Mouse (Mus musculus): Measurements from ENCODE around the gene Vav3. TPM values are rescaled to one million over a fixed set of nuclear protein-coding genes. Genes with fewer than 3 reads are reported as not detected.

Vav3 gene
- polyA plus RNA-seq, 1 experiment, result 1.7 TPM

DNA sequence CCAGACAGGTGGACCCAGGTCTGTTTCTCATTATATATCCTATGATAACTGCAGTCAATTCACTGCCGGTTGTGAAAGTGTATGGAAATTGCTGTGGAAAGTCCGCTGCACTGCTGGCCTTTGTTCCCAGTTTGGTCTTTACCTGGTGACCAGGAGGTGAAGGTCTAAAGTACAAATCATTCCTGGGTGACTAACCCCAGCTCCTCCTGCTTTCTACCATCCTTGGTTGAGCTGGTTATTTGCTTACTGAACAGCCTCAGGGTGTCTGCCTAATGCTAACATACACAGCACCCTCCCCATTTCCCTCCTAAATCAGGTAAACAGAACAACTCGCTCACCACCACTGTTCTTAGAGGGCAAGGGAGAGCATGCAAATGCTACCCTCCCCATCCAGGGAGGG lies 237.9 kb downstream of the Vav3 start:
- no peaks in the 10 kb centered on the region for H3K4me1 ChIP-seq (ENCODE audit: control insufficient read depth, insufficient read depth, insufficient read length)
- TF ChIP-seq POLR2A (IDR thresholded peaks at IDR 0.05; ENCODE audit: low read depth, low read length) (no peak), CTCF (IDR thresholded peaks at IDR 0.05; ENCODE audit: extremely low read depth, insufficient read depth, insufficient read length, insufficient replicate concordance) (no peak)
- no peaks in the 10 kb centered on the region for H3K27me3 ChIP-seq (ENCODE audit: control insufficient read depth, insufficient read depth, low read length)
- 94% methylated on average over 3 of the region's 3 CpGs for WGBS
- H3K36me3 ChIP-seq (ENCODE audit: control insufficient read depth, insufficient read depth, low read length), result no peaks in the 10 kb centered on the region
- no peak for DNase-seq (ENCODE audit: low read depth in 1 of 2, low spot score in 2 of 2)
- no peak overlapping the region for H3K27ac ChIP-seq (ENCODE audit: insufficient read depth, low read length)
- H3K4me3 ChIP-seq (ENCODE audit: extremely low read depth, insufficient read depth, insufficient read length), result no peak overlapping the region

- TF ChIP-seq POLR2A (IDR thresholded peaks at IDR 0.05; ENCODE audit: low read depth, low read length), result no peak
- TF ChIP-seq CTCF (IDR thresholded peaks at IDR 0.05; ENCODE audit: extremely low read depth, insufficient read depth, insufficient read length, insufficient replicate concordance), result no peak
- Histone ChIP-seq H3K27ac (ENCODE audit: insufficient read depth, low read length) (no peak overlapping the region), H3K4me1 (ENCODE audit: control insufficient read depth, insufficient read depth, insufficient read length) (no peaks in the 10 kb centered on the region), H3K27me3 (ENCODE audit: control insufficient read depth, insufficient read depth, low read length) (no peaks in the 10 kb centered on the region), H3K36me3 (ENCODE audit: control insufficient read depth, insufficient read depth, low read length) (no peaks in the 10 kb centered on the region), H3K4me3 (ENCODE audit: extremely low read depth, insufficient read depth, insufficient read length) (no peak overlapping the region)
- no peak for DNase-seq (ENCODE audit: low read depth in 1 of 2, low spot score in 2 of 2)
- WGBS, result 92% methylated on average over 7 of the region's 7 CpGs
Measured at GRCm38 (mm10) chr3:109578983-109579382, 238.5 kb downstream of the Vav3 start.

- TF ChIP-seq POLR2A (IDR thresholded peaks at IDR 0.05; ENCODE audit: low read depth, low read length) (no peak), CTCF (IDR thresholded peaks at IDR 0.05; ENCODE audit: extremely low read depth, insufficient read depth, insufficient read length, insufficient replicate concordance) (no peak)
- H3K4me3 ChIP-seq (ENCODE audit: extremely low read depth, insufficient read depth, insufficient read length), result no peak overlapping the region
- no peak overlapping the region for H3K27ac ChIP-seq (ENCODE audit: insufficient read depth, low read length)
- no peaks in the 10 kb centered on the region for H3K27me3 ChIP-seq (ENCODE audit: control insufficient read depth, insufficient read depth, low read length)
- H3K36me3 ChIP-seq (ENCODE audit: control insufficient read depth, insufficient read depth, low read length), result no peaks in the 10 kb centered on the region
- DNase-seq (ENCODE audit: low read depth in 1 of 2, low spot score in 2 of 2), result no peak
- H3K4me1 ChIP-seq (ENCODE audit: control insufficient read depth, insufficient read depth, insufficient read length), result no peaks in the 10 kb centered on the region
Measured at GRCm38 (mm10) chr3:109585946-109586345, 245.5 kb downstream of the Vav3 start.

DNA sequence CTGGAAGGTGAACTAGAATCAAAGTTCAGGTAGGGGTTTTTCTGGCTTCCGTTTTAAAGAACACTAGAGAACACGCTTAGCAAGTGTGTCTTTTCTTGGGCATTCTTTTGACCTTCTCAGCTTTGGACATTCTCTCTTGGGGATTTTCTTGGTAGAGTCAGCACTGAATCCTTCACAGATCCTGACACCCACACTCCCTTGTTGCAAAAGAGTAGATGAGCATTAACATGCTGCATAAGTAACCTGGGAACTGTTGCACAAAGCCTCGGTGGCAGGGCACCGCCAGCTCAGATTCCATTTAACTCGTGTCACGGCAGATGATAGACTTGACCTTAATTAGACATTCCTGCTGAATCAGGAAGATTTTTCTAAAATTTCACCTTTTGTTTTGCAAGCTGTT lies 252.5 kb downstream of the Vav3 start:
- Histone ChIP-seq H3K4me3 (ENCODE audit: extremely low read depth, insufficient read depth, insufficient read length) (no peak overlapping the region), H3K27ac (ENCODE audit: insufficient read depth, low read length) (no peak overlapping the region), H3K27me3 (ENCODE audit: control insufficient read depth, insufficient read depth, low read length) (no peaks in the 10 kb centered on the region), H3K4me1 (ENCODE audit: control insufficient read depth, insufficient read depth, insufficient read length) (no peaks in the 10 kb centered on the region), H3K36me3 (ENCODE audit: control insufficient read depth, insufficient read depth, low read length) (no peaks in the 10 kb centered on the region)
- no peak for DNase-seq (ENCODE audit: low read depth in 1 of 2, low spot score in 2 of 2)
- TF ChIP-seq CTCF (IDR thresholded peaks at IDR 0.05; ENCODE audit: extremely low read depth, insufficient read depth, insufficient read length, insufficient replicate concordance) (no peak), POLR2A (IDR thresholded peaks at IDR 0.05; ENCODE audit: low read depth, low read length) (no peak)
- 92% methylated on average over 6 of the region's 6 CpGs for WGBS

- H3K36me3 ChIP-seq (ENCODE audit: control insufficient read depth, insufficient read depth, low read length), result no peaks in the 10 kb centered on the region
- H3K27me3 ChIP-seq (ENCODE audit: control insufficient read depth, insufficient read depth, low read length), result no peaks in the 10 kb centered on the region
- DNase-seq (ENCODE audit: low read depth in 1 of 2, low spot score in 2 of 2), result no peak
- no peak for TF ChIP-seq POLR2A (IDR thresholded peaks at IDR 0.05; ENCODE audit: low read depth, low read length)
- no peak for TF ChIP-seq CTCF (IDR thresholded peaks at IDR 0.05; ENCODE audit: extremely low read depth, insufficient read depth, insufficient read length, insufficient replicate concordance)
- WGBS, result 90% methylated on average over 3 of the region's 3 CpGs
- H3K4me1 ChIP-seq (ENCODE audit: control insufficient read depth, insufficient read depth, insufficient read length), result no peaks in the 10 kb centered on the region
- H3K4me3 ChIP-seq (ENCODE audit: extremely low read depth, insufficient read depth, insufficient read length), result no peak overlapping the region
- no peak overlapping the region for H3K27ac ChIP-seq (ENCODE audit: insufficient read depth, low read length)
Measured at GRCm38 (mm10) chr3:109596084-109596483, 255.6 kb downstream of the Vav3 start.

- Histone ChIP-seq H3K27ac (ENCODE audit: insufficient read depth, low read length) (no peak overlapping the region), H3K4me1 (ENCODE audit: control insufficient read depth, insufficient read depth, insufficient read length) (no peaks in the 10 kb centered on the region), H3K36me3 (ENCODE audit: control insufficient read depth, insufficient read depth, low read length) (no peaks in the 10 kb centered on the region), H3K4me3 (ENCODE audit: extremely low read depth, insufficient read depth, insufficient read length) (no peak overlapping the region), H3K27me3 (ENCODE audit: control insufficient read depth, insufficient read depth, low read length) (no peaks in the 10 kb centered on the region)
- TF ChIP-seq POLR2A (IDR thresholded peaks at IDR 0.05; ENCODE audit: low read depth, low read length) (no peak), CTCF (IDR thresholded peaks at IDR 0.05; ENCODE audit: extremely low read depth, insufficient read depth, insufficient read length, insufficient replicate concordance) (no peak)
- no peak for DNase-seq (ENCODE audit: low read depth in 1 of 2, low spot score in 2 of 2)
- 90% methylated on average over 4 of the region's 4 CpGs for WGBS
Measured at GRCm38 (mm10) chr3:109600699-109601451, 260.4 kb downstream of the Vav3 start.

- H3K27me3 ChIP-seq (ENCODE audit: control insufficient read depth, insufficient read depth, low read length), result no peaks in the 10 kb centered on the region
- H3K27ac ChIP-seq (ENCODE audit: insufficient read depth, low read length), result no peak overlapping the region
- 91% methylated on average over 1 of the region's 1 CpGs for WGBS
- H3K36me3 ChIP-seq (ENCODE audit: control insufficient read depth, insufficient read depth, low read length), result no peaks in the 10 kb centered on the region
- H3K4me3 ChIP-seq (ENCODE audit: extremely low read depth, insufficient read depth, insufficient read length), result no peak overlapping the region
- no peaks in the 10 kb centered on the region for H3K4me1 ChIP-seq (ENCODE audit: control insufficient read depth, insufficient read depth, insufficient read length)
- no peak for DNase-seq (ENCODE audit: low read depth in 1 of 2, low spot score in 2 of 2)
- no peak for TF ChIP-seq CTCF (IDR thresholded peaks at IDR 0.05; ENCODE audit: extremely low read depth, insufficient read depth, insufficient read length, insufficient replicate concordance)
- no peak for TF ChIP-seq POLR2A (IDR thresholded peaks at IDR 0.05; ENCODE audit: low read depth, low read length)
Measured at GRCm38 (mm10) chr3:109602753-109603152, 262.3 kb downstream of the Vav3 start.
